Mouse (Mus musculus): ENCODE data around the gene 1700025G04Rik. TPM values are rescaled to one million over a fixed set of nuclear protein-coding genes. Genes with fewer than 3 reads are reported as not detected.

Gene 1700025G04Rik
- total RNA-seq, 4 experiments from 2014 or later: 60.3 to 79.3 (median 67.0) TPM

GRCm38 (mm10) chr1:151907014-151907413 is 182.9 kb downstream of the 1700025G04Rik start:
- DNase-seq (ENCODE audit: low spot score in 2 of 2): no peak

GRCm38 (mm10) chr1:151900706-151901360 is 189.1 kb downstream of the 1700025G04Rik start:
- no peak for DNase-seq (ENCODE audit: low spot score in 2 of 2)

GRCm38 (mm10) chr1:151899964-151900363 is 190.0 kb downstream of the 1700025G04Rik start:
- no peak for DNase-seq (ENCODE audit: low spot score in 2 of 2)

- no peak for DNase-seq (ENCODE audit: low spot score in 2 of 2)
These were observed 194.5 kb downstream of the 1700025G04Rik start for GRCm38 (mm10) chr1:151895406-151895805.

GRCm38 (mm10) chr1:151893976-151894375 is 195.9 kb downstream of the 1700025G04Rik start:
- DNase-seq (ENCODE audit: low spot score in 2 of 2): no peak

- no peak for DNase-seq (ENCODE audit: low spot score in 2 of 2)
These were observed 197.9 kb downstream of the 1700025G04Rik start for GRCm38 (mm10) chr1:151892008-151892407.

- no peak for DNase-seq (ENCODE audit: low spot score in 2 of 2)
These were observed 198.7 kb downstream of the 1700025G04Rik start for GRCm38 (mm10) chr1:151891194-151891593.

- DNase-seq (ENCODE audit: low spot score in 2 of 2): peak; percentile 26 to 40
These were observed 199.8 kb downstream of the 1700025G04Rik start for GRCm38 (mm10) chr1:151890041-151890621.

GRCm38 (mm10) chr1:151887631-151888030 is 202.3 kb downstream of the 1700025G04Rik start:
- DNase-seq (ENCODE audit: low spot score in 2 of 2): no peak

GRCm38 (mm10) chr1:151887126-151887525 is 202.8 kb downstream of the 1700025G04Rik start:
- no peak for DNase-seq (ENCODE audit: low spot score in 2 of 2)

- no peak for DNase-seq (ENCODE audit: low spot score in 2 of 2)
These were observed 203.8 kb downstream of the 1700025G04Rik start for GRCm38 (mm10) chr1:151886171-151886570.

- no peak for DNase-seq (ENCODE audit: low spot score in 2 of 2)
These were observed 208.7 kb downstream of the 1700025G04Rik start for GRCm38 (mm10) chr1:151881253-151881652.

GRCm38 (mm10) chr1:151880731-151881130 is 209.2 kb downstream of the 1700025G04Rik start:
- no peak for DNase-seq (ENCODE audit: low spot score in 2 of 2)

GRCm38 (mm10) chr1:151879966-151880365 is 210.0 kb downstream of the 1700025G04Rik start:
- no peak for DNase-seq (ENCODE audit: low spot score in 2 of 2)

- DNase-seq (ENCODE audit: low spot score in 2 of 2): no peak
These were observed 210.5 kb downstream of the 1700025G04Rik start for GRCm38 (mm10) chr1:151879308-151879850.

GRCm38 (mm10) chr1:151878411-151878810 is 211.5 kb downstream of the 1700025G04Rik start:
- no peak for DNase-seq (ENCODE audit: low spot score in 2 of 2)

- DNase-seq (ENCODE audit: low spot score in 2 of 2): no peak
These were observed 217.0 kb downstream of the 1700025G04Rik start for GRCm38 (mm10) chr1:151872971-151873370.

- DNase-seq (ENCODE audit: low spot score in 2 of 2): no peak
These were observed 225.6 kb downstream of the 1700025G04Rik start for GRCm38 (mm10) chr1:151864326-151864725.

GRCm38 (mm10) chr1:151863797-151864147 is 226.2 kb downstream of the 1700025G04Rik start:
- DNase-seq (ENCODE audit: low spot score in 2 of 2): no peak

GRCm38 (mm10) chr1:151863135-151863796 is 226.7 kb downstream of the 1700025G04Rik start:
- DNase-seq (ENCODE audit: low spot score in 2 of 2): no peak

- no peak for DNase-seq (ENCODE audit: low spot score in 2 of 2)
These were observed 227.8 kb downstream of the 1700025G04Rik start for GRCm38 (mm10) chr1:151862109-151862508.

- no peak for DNase-seq (ENCODE audit: low spot score in 2 of 2)
These were observed 228.5 kb downstream of the 1700025G04Rik start for GRCm38 (mm10) chr1:151861334-151861995.

Data from layer of hippocampus, adult 8-10 months (tissue).